Mouse (Mus musculus) intestine, embryonic 15.5 days (tissue): Measurements from ENCODE around the gene Ppp6r3. TPM values are rescaled to one million over a fixed set of nuclear protein-coding genes. Genes with fewer than 3 reads are reported as not detected.
"Not testable (repeated sequence)": the region's sequence is repeated elsewhere in the genome, so short reads cannot be mapped to it uniquely, and the experiment has no call there.

Experiments used
- ATAC-seq: fragments of 200-750 bp; cut with Nextera tagmentation; 2 replicates; pipeline ENCODE4 v1.8.0; 2017; ENCODE audit warnings: moderate TSS enrichment, moderate library complexity
- H3K27ac ChIP-seq: fragments of 300-500 bp; sonication (generic); 2 replicates; pipeline ENCODE4 v1.5.1; 2015; ENCODE audit warnings: mild to moderate bottlenecking, inconsistent platforms
- H3K27me3 ChIP-seq: fragments of 300-500 bp; sonication (generic); replicated peaks from 2 replicates; pipeline ENCODE4 v1.6.1; 2015; ENCODE audit warnings: inconsistent platforms
- H3K36me3 ChIP-seq: fragments of 300-500 bp; sonication (generic); 2 replicates; pipeline ENCODE4 v1.6.1; 2015; ENCODE audit warnings: inconsistent platforms
- H3K4me1 ChIP-seq: fragments of 300-500 bp; sonication (generic); replicated peaks from 2 replicates; pipeline ENCODE4 v1.6.1; 2015; ENCODE audit warnings: inconsistent platforms
- H3K4me2 ChIP-seq: fragments of 300-500 bp; sonication (generic); replicated peaks from 2 replicates; pipeline ENCODE4 v1.6.1; 2015; ENCODE audit warnings: mild to moderate bottlenecking, inconsistent platforms
- H3K4me3 ChIP-seq: fragments of 300-500 bp; sonication (generic); replicated peaks from 2 replicates; pipeline ENCODE4 v1.5.1; 2015; ENCODE audit warnings: inconsistent platforms
- H3K9ac ChIP-seq: fragments of 300-500 bp; sonication (generic); 2 replicates; pipeline ENCODE4 v1.6.1; 2015; ENCODE audit warnings: inconsistent platforms
- H3K9me3 ChIP-seq: fragments of 300-500 bp; sonication (generic); 2 replicates; pipeline ENCODE4 v1.6.1; 2016; ENCODE audit warnings: inconsistent platforms
- WGBS: fragments of 180-500 bp; shearing (Covaris S2); methylation state at CpG from one replicate; pipeline ENCODE4 v1.1.7; 2015; 5-methylcytosine and 5-hydroxymethylcytosine counted together
- polyA plus RNA-seq: library from polyadenylated mRNA; unstranded; fragments of >200 nt; fragmentation: Nextera tagmentation; extraction: Ambion mirVana; gene quantifications from 2 replicates; pipeline ENCODE4 v1.2.1, GENCODE M21; 2015

The Ppp6r3 gene
- polyA plus RNA-seq, 1 experiment from 2014 or later, result 51.1 TPM

DNA sequence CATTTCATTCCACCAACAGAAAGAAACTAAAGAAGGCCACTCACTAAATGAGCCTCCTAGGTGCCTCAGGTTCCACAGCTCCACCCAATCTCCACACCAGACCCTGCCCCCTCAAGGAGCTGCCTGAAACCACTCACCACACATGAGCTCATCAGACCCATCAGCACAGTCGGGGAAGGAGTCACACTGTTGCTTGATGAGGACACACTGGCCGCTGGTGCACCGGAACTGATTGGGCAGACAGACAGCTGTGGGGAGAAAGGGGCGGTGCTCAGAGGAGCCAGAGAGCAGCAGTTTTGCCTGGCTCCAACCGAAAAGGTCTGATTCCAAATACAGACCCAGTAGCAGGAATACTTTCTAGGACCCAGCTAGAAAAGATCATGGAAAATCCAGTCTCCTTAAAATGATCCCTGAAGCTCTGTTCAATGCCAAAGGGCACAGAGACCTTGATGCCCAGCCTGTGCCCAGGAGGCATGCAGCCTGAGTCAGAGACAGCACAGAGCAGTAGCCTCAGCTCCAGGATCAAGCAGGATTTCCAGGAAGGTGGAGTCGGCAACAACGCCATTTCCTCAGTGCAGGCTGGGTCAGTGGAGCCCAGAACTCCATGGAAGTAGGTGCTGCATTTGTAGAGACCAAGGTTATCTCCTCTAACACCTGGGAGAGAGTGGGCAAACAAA, 18.0 kb upstream of the Ppp6r3 start:
- H3K27me3 ChIP-seq, result no peaks in the 10 kb centered on the region
- H3K4me3 ChIP-seq, result no peak overlapping the region
- no peak overlapping the region for H3K9ac ChIP-seq
- peaks cover 50% of the 10 kb centered on the region for H3K36me3 ChIP-seq
- no peak for ATAC-seq
- no peaks in the 10 kb centered on the region for H3K9me3 ChIP-seq
- WGBS, result 85% methylated on average over 7 of the region's 7 CpGs
- H3K4me1 ChIP-seq, result no peaks in the 10 kb centered on the region
- no peak overlapping the region for H3K27ac ChIP-seq
- no peak overlapping the region for H3K4me2 ChIP-seq

DNA sequence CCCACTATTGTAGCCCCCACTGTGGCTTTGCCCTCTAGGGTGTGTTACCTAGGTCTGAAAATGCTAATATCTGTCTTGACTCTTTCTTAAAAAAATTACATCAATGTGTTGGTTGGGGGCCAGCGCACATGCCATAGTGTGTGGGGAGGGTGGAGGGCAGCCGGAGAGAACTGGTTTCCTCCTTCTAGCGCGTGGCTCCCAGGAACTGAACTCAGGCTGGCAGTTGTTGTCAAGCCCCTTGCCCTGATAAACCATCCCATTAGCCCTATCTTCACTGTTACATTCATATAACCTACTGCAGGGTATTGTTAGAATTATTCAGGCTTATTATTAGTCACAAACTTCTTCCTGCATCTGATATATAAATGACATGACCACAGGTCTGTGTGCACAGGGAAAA, 14.4 kb upstream of the Ppp6r3 start:
- no peaks in the 10 kb centered on the region for H3K27me3 ChIP-seq
- no peak overlapping the region for H3K27ac ChIP-seq
- no peaks in the 10 kb centered on the region for H3K9me3 ChIP-seq
- H3K4me3 ChIP-seq, result no peak overlapping the region
- no peak overlapping the region for H3K4me2 ChIP-seq
- peaks cover 42% of the 10 kb centered on the region for H3K36me3 ChIP-seq
- no peaks in the 10 kb centered on the region for H3K4me1 ChIP-seq
- ATAC-seq, result no peak
- no peak overlapping the region for H3K9ac ChIP-seq
- 100% methylated on average over 4 of the region's 4 CpGs for WGBS

DNA sequence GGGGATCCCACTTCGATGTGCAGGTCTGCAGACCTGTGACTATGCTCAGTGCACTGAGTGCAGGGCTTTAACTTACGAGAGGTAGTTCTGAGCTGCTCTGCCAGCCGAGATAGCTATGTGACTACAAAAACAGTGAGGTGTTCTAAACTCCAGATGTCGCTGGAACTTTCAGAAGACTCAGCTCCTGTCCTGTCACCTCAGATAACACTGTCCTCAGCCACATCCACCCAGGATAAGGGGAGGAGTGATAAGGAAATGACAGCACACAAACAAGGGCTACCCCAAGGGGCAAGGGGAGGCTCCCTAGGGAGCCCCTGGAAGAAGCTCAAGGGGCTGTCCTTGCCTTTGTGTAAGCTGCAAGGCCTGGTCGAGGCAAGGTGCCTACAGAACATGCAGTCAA, 14.0 kb upstream of the Ppp6r3 start:
- H3K36me3 ChIP-seq, result peaks cover 38% of the 10 kb centered on the region

DNA sequence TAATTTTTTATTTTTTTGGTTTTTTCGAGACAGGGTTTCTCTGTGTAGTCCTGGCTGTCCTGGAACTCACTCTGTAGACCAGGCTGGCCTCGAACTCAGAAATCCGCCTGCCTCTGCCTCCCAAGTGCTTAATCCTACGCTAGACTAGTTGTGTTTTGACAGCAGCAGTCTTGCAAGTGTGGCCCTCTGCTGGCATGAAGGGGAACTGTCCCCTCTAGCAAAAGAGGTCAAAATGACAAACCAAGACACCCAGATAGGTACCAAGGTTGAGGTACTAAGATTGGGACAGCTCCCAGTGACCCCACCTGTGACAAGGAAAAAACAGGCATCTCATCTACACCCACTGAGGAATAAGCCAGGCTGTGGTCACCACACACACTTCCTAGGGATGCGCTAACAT, 12.2 kb upstream of the Ppp6r3 start:
- peaks cover 27% of the 10 kb centered on the region for H3K36me3 ChIP-seq
- H3K27ac ChIP-seq, H3K4me2 ChIP-seq, H3K4me3 ChIP-seq, H3K27me3 ChIP-seq, H3K4me1 ChIP-seq, H3K9ac ChIP-seq, H3K9me3 ChIP-seq, ATAC-seq: not testable (repeated sequence)
- WGBS, result 93% methylated on average over 5 of the region's 5 CpGs

More for the DNA sequence above, 14.0 kb upstream of the Ppp6r3 start:
- Histone ChIP-seq H3K4me2 (no peak overlapping the region), H3K9ac (no peak overlapping the region), H3K4me3 (no peak overlapping the region), H3K27ac (no peak overlapping the region), H3K9me3 (no peaks in the 10 kb centered on the region), H3K27me3 (no peaks in the 10 kb centered on the region), H3K4me1 (no peaks in the 10 kb centered on the region)
- 84% methylated on average over 5 of the region's 5 CpGs for WGBS
- ATAC-seq, result no peak

DNA sequence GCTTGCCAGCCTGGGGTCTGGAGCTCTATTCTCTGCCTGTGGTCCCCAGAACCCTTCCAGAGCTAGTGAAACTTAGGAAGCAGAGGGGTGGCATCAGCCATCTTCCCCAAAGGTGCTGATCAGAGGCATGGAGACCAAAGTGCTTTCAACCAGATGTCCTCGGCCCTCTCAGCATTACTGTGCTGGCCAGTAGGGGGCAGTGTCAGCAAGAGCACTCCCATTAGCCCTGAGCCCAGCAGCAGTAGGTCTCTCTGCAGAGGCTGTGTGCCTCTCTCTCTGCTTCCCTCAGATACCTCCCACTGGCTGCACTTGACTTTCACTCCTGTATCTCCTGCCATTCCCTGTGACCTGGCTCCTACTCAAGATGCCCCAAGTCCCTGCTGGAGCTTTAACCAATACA, 11.0 kb upstream of the Ppp6r3 start:
- WGBS, result 41% methylated on average over 1 of the region's 1 CpGs
- Histone ChIP-seq H3K4me2 (no peak overlapping the region), H3K9me3 (no peaks in the 10 kb centered on the region), H3K27ac (no peak overlapping the region), H3K36me3 (peaks cover 26% of the 10 kb centered on the region), H3K9ac (no peak overlapping the region), H3K4me3 (no peak overlapping the region), H3K4me1 (no peaks in the 10 kb centered on the region), H3K27me3 (no peaks in the 10 kb centered on the region)
- ATAC-seq, result peak; percentile 58

DNA sequence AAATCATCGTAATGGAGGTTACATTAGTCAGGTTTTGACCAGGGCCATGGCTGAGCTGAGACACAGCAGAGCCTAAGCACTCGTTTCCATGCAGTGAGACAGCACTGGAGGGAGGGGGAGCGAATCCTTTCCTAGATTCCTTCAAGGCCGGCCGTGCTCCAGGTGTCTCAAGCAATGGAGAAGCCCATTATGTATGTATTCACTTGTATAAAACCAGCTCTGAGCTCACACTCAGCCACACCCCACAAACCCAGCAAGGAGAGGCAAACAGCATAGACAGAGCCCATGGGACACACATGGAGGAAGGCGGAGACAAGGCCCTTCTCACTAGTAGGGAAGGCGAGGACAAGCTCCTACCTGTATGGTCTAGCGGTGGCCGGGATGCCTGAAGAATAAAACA, 10.5 kb upstream of the Ppp6r3 start:
- WGBS, result 95% methylated on average over 9 of the region's 9 CpGs
- no peaks in the 10 kb centered on the region for H3K9me3 ChIP-seq
- H3K9ac ChIP-seq, result no peak overlapping the region
- no peak for ATAC-seq
- H3K4me3 ChIP-seq, result no peak overlapping the region
- H3K27ac ChIP-seq, result no peak overlapping the region
- H3K27me3 ChIP-seq, result no peaks in the 10 kb centered on the region
- H3K4me1 ChIP-seq, result no peaks in the 10 kb centered on the region
- peaks cover 22% of the 10 kb centered on the region for H3K36me3 ChIP-seq
- H3K4me2 ChIP-seq, result no peak overlapping the region

DNA sequence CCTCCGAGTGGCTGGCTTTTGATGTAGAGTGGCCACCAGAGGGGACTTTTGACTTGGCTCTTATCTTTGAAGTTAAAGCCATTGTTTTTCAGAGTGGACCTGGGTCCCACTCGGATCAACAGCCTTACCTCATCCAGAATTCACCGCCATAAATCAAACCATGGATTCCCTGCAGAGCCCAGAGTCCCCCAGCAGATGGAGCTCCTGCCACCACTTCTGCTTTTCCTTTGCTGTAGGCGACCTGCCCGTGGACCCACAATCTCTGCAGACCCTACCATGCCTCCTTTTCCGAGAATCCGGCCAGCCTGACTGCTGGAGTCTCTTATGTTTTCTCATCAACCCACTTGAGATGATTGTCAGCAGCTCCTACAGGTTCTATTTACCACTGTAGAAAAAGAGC, 5.8 kb upstream of the Ppp6r3 start:
- Histone ChIP-seq H3K4me2 (no peak overlapping the region), H3K4me3 (no peak overlapping the region), H3K9me3 (no peaks in the 10 kb centered on the region), H3K36me3 (0 out of 2 replicates have a peak, but pooled peaks cover 3% of the 10 kb centered on the region), H3K9ac (no peak overlapping the region), H3K4me1 (0 out of 2 replicates have a peak, but pooled peaks cover 6% of the 10 kb centered on the region), H3K27me3 (no peaks in the 10 kb centered on the region), H3K27ac (no peak overlapping the region)
- WGBS, result 29% methylated on average over 7 of the region's 7 CpGs
- ATAC-seq, result no peak

DNA sequence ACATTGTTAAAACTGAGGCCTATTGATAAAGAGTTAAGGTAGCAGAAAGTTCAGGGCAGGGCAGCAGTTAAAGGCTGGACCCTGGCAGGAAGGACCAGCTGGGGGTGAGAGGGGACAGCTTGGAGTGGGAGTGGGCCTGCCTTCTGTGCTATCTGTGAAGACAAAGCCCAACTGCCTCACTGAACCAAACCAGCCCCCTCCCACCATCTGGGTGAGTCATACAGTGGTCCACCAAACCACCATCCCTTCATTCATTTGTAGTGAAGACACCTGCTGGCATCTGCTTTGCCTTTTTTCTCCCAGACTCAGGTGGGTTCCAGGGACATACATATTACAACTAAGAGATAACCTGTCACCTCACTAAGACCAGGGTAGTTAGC, 2.4 kb upstream of the Ppp6r3 start:
- peaks cover 11% of the 10 kb centered on the region; the same call in 1 of the 2 replicates for H3K4me1 ChIP-seq
- ATAC-seq, result no peak
- H3K9me3 ChIP-seq, result no peaks in the 10 kb centered on the region
- no peak overlapping the region for H3K9ac ChIP-seq
- 0 out of 2 replicates have a peak overlapping the region, but pooled peaks have one; percentile 52 for H3K27ac ChIP-seq
- no peak overlapping the region for H3K4me3 ChIP-seq
- H3K27me3 ChIP-seq, result no peaks in the 10 kb centered on the region
- H3K4me2 ChIP-seq, result no peak overlapping the region
- H3K36me3 ChIP-seq, result no peaks in the 10 kb centered on the region

DNA sequence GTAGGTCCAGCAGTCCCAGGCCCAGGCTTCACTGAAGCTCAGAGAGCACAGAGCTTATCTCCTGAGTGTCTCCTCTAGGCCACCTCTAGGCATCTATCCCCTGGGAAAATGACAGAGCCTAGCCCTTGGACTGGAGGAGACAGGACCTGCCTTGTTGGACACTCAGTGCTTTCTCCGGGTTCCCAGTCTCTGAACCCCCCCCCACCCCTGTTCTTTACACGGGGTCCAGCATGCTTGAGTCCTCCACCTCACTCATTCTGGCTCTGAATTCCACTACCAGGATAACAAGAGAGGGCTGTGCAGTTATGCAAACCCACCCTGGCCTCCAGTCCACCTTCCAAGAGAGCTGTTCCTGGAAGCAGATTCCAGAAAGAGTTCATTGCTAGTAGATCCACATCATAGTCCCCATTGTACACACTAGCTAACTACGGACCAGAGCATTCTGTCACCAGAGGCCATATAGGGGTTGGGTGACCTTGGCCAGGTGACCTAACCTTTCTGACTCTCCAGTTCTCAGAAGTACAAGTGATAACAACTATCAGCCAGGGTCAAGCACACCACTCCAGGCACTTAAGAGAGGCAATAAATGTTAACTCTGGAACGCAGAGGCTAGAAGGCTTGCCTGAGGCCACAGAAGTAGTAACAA, 1.8 kb upstream of the Ppp6r3 start:
- H3K9ac ChIP-seq, result no peak overlapping the region
- WGBS, result 58% methylated on average over 4 of the region's 4 CpGs
- H3K4me3 ChIP-seq, result no peak overlapping the region
- no peak for ATAC-seq
- H3K9me3 ChIP-seq, result no peaks in the 10 kb centered on the region
- peak overlapping the region; percentile 52 for H3K27ac ChIP-seq
- H3K4me2 ChIP-seq, result no peak overlapping the region
- H3K36me3 ChIP-seq, result no peaks in the 10 kb centered on the region
- H3K4me1 ChIP-seq, result peaks cover 11% of the 10 kb centered on the region; the same call in 1 of the 2 replicates
- H3K27me3 ChIP-seq, result no peaks in the 10 kb centered on the region

DNA sequence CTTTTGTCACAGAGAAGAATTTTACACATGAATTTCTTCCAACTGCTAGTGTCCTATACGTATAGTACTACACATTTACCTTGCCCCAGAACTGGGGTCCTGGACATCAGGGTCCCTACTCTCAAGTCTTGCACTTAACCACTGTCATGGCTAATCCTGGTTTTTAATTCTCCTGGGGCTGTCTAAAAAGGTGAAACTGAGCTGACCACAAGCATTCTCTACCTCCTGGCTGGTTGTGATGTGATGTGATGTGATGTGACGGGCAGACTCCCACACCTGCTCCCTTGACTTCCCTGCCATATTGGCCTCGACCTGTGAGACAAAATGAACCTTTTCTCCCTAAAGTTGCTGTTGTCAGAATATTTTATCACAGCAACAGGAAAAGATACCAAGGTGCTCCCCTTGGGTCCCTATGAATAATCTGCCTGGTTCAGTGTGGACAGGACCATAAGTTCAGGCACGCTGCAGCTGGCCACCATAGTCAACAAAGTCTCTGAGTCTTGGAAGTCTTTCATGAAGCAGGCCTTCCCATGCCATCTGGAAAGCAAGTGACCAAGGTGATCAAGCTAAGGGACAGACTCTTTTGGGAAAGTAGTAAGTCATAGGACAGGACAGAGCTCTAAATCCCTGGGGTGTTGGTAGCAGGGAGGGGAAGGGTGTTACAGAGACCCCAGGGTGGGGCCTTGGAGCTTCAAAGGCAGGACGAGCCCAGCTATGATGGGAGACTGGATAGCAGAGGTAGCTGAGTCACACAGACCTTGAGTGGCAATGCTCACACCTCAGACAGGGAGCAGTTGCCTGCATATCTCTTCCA, 1.1 kb upstream of the Ppp6r3 start:
- no peaks in the 10 kb centered on the region for H3K9me3 ChIP-seq
- peak; percentile 0; the same call in 1 of the 2 replicates for ATAC-seq
- H3K4me1 ChIP-seq, result peaks cover 11% of the 10 kb centered on the region; the same call in 1 of the 2 replicates
- no peak overlapping the region for H3K9ac ChIP-seq
- peak overlapping the region; percentile 52 for H3K27ac ChIP-seq
- H3K27me3 ChIP-seq, result no peaks in the 10 kb centered on the region
- H3K4me2 ChIP-seq, result peak overlapping the region; percentile 48
- 69% methylated on average over 5 of the region's 5 CpGs for WGBS
- no peaks in the 10 kb centered on the region for H3K36me3 ChIP-seq
- peak overlapping the region; percentile 86; the same call in 1 of the 2 replicates for H3K4me3 ChIP-seq

DNA sequence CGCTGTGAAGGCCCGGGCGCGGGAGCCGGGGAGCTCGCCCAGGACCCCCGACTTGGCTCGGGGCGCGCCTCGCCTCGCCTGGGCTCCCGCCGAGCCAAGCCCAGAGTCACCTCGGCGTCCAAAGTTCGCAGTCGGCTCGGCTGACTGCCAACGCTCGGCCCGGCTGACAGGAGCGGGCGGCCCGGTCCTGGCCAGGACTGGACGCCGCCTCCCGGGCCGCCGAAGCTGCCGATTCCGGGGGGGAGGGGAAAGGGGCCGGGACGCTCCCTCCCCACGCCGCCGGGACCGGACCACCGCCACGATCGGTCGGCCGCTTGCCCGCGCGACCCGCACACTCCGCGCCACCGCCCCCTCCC, 295 bp downstream of the Ppp6r3 start:
- peaks cover 11% of the 10 kb centered on the region; the same call in 1 of the 2 replicates for H3K4me1 ChIP-seq
- peak overlapping the region; percentile 86 for H3K4me3 ChIP-seq
- peak overlapping the region; percentile 88 for H3K9ac ChIP-seq
- peak overlapping the region; percentile 68 for H3K4me2 ChIP-seq
- no peaks in the 10 kb centered on the region for H3K36me3 ChIP-seq
- H3K9me3 ChIP-seq, result no peaks in the 10 kb centered on the region
- H3K27me3 ChIP-seq, result no peaks in the 10 kb centered on the region
- H3K27ac ChIP-seq, result peak overlapping the region; percentile 94
- ATAC-seq, result peak; percentile 72
- 0% methylated on average over 46 of the region's 50 CpGs for WGBS

DNA sequence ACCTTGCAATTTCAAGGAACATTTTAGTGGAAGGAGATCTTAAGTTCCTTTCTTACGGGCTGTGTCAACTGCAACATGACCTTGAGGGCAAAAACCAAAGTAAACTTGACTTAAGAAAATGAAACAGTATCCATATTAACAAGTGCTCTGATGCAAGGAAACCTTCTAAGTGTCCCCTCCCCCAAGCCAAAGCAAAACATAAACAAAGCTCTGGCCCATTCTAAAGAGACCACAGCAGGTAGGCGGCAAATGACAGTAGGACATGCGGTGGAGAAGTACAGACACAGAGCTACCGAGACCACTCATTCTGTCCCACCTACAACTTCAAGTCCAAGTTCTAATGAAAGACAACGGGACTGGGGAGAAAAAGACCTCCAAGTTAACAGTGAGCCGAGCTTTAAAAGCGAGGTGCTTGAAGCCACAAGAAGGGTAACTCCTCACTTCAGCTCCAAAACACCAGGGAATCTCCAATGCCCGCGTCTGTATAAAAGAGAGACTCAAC, 905 bp downstream of the Ppp6r3 start:
- Histone ChIP-seq H3K27me3 (no peaks in the 10 kb centered on the region), H3K36me3 (no peaks in the 10 kb centered on the region), H3K27ac (0 out of 2 replicates have a peak overlapping the region, but pooled peaks have one; percentile 94), H3K4me3 (peak overlapping the region; percentile 86), H3K4me1 (peaks cover 11% of the 10 kb centered on the region; the same call in 1 of the 2 replicates), H3K9me3 (no peaks in the 10 kb centered on the region), H3K9ac (peak overlapping the region; percentile 88), H3K4me2 (peak overlapping the region; percentile 68)
- no peak for ATAC-seq
- WGBS, result under 1% methylated on average over 9 of the region's 9 CpGs
